Mouse (Mus musculus) small intestine, adult 2 months (tissue): ENCODE measurements around the gene Tmprss13.

Experiments
- CTCF ChIP-seq: fragments of 200-500 bp; IDR thresholded peaks from 2 replicates; pipeline ENCODE4 v1.5.1; 2012; ENCODE audit warnings: low read depth, mild to moderate bottlenecking, control low read depth, inconsistent platforms, low read length, moderate library complexity, mixed read lengths; ENCODE audit not compliant: insufficient replicate concordance, insufficient read length; ENCODE audit errors: extremely low read depth
- POLR2A ChIP-seq: fragments of 200-500 bp; IDR thresholded peaks from 2 replicates; pipeline ENCODE4 v1.6.1; 2012; ENCODE audit warnings: low read depth, mild to moderate bottlenecking, control low read depth, inconsistent platforms, low read length, moderate library complexity

GRCm38 (mm10) chr9:45343066-45343465 is 24.2 kb downstream of the Tmprss13 start:
- TF ChIP-seq POLR2A (no peak), CTCF (no peak)
